Mouse (Mus musculus): Measurements from ENCODE around the gene Cntfr. TPM values are rescaled to one million over a fixed set of nuclear protein-coding genes. Genes with fewer than 3 reads are reported as not detected.

Gene Cntfr
- polyA plus RNA-seq, 1 experiment from 2014 or later: 10.1 TPM

DNA sequence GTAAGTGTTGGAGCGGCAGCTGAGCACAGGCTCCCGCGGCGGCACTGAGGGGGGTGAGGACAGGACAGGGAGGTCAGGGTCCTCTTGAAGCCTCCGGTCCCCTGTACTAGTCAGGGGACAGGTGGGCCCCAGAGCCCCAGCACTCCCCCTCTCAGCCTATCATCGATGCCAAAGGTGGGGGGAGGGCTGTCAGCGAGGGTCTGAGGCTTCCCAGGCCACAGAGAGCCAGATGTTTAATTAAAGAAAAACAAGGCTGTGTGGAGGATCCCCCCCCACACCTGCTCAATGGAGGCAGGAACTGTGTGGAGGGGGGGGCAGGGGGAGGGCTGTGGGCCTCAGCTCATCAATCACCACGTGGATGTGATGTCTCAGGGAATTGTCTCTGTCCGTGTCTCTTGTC is 33.3 kb downstream of the Cntfr start:
- no peaks in the 10 kb centered on the region for H3K9me3 ChIP-seq (replicated peaks; ENCODE audit: control insufficient read depth, low read length)
- H3K4me3 ChIP-seq (replicated peaks; ENCODE audit: low read length): no peak overlapping the region
- no peaks in the 10 kb centered on the region for H3K27me3 ChIP-seq (ENCODE audit: control insufficient read depth, insufficient read depth, low read length)
- 34% methylated on average over 9 of the region's 9 CpGs for WGBS
- no peaks in the 10 kb centered on the region for H3K36me3 ChIP-seq (ENCODE audit: control insufficient read depth, insufficient read depth, low read length)
- no peak overlapping the region for H3K4me2 ChIP-seq (ENCODE audit: low read depth, low read length)
- no peak overlapping the region for H3K9ac ChIP-seq (ENCODE audit: low read length)
- 0 out of 2 replicates have a peak, but pooled peaks have one; percentile 7 for ATAC-seq (ENCODE audit: insufficient read depth, low FRiP score)
- H3K4me1 ChIP-seq (ENCODE audit: control insufficient read depth, insufficient read depth, low read length): peaks cover 14% of the 10 kb centered on the region
- no peak overlapping the region for H3K27ac ChIP-seq (ENCODE audit: low read length)

DNA sequence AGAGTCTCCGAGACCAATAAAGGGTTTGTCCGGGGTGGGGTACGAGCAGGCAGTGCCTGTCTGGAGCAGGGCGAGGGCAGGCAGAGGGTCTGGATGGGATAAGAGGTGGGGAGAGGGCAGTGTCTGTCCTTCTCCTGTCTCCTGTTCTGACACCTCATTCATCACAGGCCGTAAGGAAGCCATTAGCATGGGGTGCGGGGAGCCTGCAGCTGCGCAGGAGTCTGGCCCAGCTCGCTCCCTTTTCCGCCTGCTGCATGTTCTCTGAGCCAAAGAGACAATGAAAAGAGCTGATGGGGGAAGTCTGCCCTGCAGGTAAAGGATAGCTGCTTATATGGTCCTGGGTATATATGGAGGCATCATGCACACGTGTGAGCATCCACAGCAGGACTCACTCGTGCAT is 34.2 kb downstream of the Cntfr start:
- Histone ChIP-seq H3K4me1 (ENCODE audit: control insufficient read depth, insufficient read depth, low read length) (peaks cover 14% of the 10 kb centered on the region), H3K9ac (ENCODE audit: low read length) (no peak overlapping the region), H3K4me2 (ENCODE audit: low read depth, low read length) (no peak overlapping the region), H3K36me3 (ENCODE audit: control insufficient read depth, insufficient read depth, low read length) (no peaks in the 10 kb centered on the region), H3K27ac (ENCODE audit: low read length) (no peak overlapping the region), H3K9me3 (replicated peaks; ENCODE audit: control insufficient read depth, low read length) (no peaks in the 10 kb centered on the region), H3K4me3 (replicated peaks; ENCODE audit: low read length) (no peak overlapping the region), H3K27me3 (ENCODE audit: control insufficient read depth, insufficient read depth, low read length) (no peaks in the 10 kb centered on the region)
- ATAC-seq (ENCODE audit: insufficient read depth, low FRiP score): no peak
- WGBS: 61% methylated on average over 11 of the region's 11 CpGs

GRCm38 (mm10) chr4:41660851-41661430 is 35.9 kb downstream of the Cntfr start:
- H3K9me3 ChIP-seq (replicated peaks; ENCODE audit: control insufficient read depth, low read length): no peaks in the 10 kb centered on the region
- no peak overlapping the region for H3K4me2 ChIP-seq (ENCODE audit: low read depth, low read length)
- no peaks in the 10 kb centered on the region for H3K27me3 ChIP-seq (ENCODE audit: control insufficient read depth, insufficient read depth, low read length)
- no peak overlapping the region for H3K4me3 ChIP-seq (replicated peaks; ENCODE audit: low read length)
- ATAC-seq (ENCODE audit: insufficient read depth, low FRiP score): no peak
- WGBS: 32% methylated on average over 11 of the region's 11 CpGs
- H3K36me3 ChIP-seq (ENCODE audit: control insufficient read depth, insufficient read depth, low read length): no peaks in the 10 kb centered on the region
- no peak overlapping the region for H3K27ac ChIP-seq (ENCODE audit: low read length)
- H3K9ac ChIP-seq (ENCODE audit: low read length): no peak overlapping the region
- peaks cover 14% of the 10 kb centered on the region for H3K4me1 ChIP-seq (ENCODE audit: control insufficient read depth, insufficient read depth, low read length)

DNA sequence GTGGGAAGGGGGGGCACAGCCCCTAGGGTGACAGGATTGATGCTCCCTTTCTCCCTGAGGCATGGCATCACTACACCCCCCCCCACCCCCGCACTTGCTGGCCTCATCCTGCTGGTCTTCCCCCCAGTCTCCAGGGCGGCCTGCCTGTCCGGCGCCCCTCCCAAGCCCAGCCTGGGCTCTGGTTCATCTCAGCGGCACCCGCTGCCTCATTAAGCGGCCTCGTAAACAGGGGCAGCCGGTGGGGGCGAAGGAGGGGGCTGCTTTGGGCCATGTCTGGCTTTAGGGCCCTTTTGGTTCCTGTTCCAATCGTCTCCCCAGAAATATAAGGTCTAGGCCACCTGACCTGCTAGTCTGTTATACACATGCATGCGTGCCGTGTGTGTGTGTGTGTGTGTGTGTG is 37.3 kb downstream of the Cntfr start:
- Histone ChIP-seq H3K9ac (ENCODE audit: low read length) (no peak overlapping the region), H3K27me3 (ENCODE audit: control insufficient read depth, insufficient read depth, low read length) (no peaks in the 10 kb centered on the region), H3K36me3 (ENCODE audit: control insufficient read depth, insufficient read depth, low read length) (no peaks in the 10 kb centered on the region), H3K9me3 (replicated peaks; ENCODE audit: control insufficient read depth, low read length) (no peaks in the 10 kb centered on the region), H3K27ac (ENCODE audit: low read length) (no peak overlapping the region), H3K4me3 (replicated peaks; ENCODE audit: low read length) (no peak overlapping the region), H3K4me1 (ENCODE audit: control insufficient read depth, insufficient read depth, low read length) (peaks cover 3% of the 10 kb centered on the region), H3K4me2 (ENCODE audit: low read depth, low read length) (no peak overlapping the region)
- 72% methylated on average over 13 of the region's 13 CpGs for WGBS
- ATAC-seq (ENCODE audit: insufficient read depth, low FRiP score): no peak

DNA sequence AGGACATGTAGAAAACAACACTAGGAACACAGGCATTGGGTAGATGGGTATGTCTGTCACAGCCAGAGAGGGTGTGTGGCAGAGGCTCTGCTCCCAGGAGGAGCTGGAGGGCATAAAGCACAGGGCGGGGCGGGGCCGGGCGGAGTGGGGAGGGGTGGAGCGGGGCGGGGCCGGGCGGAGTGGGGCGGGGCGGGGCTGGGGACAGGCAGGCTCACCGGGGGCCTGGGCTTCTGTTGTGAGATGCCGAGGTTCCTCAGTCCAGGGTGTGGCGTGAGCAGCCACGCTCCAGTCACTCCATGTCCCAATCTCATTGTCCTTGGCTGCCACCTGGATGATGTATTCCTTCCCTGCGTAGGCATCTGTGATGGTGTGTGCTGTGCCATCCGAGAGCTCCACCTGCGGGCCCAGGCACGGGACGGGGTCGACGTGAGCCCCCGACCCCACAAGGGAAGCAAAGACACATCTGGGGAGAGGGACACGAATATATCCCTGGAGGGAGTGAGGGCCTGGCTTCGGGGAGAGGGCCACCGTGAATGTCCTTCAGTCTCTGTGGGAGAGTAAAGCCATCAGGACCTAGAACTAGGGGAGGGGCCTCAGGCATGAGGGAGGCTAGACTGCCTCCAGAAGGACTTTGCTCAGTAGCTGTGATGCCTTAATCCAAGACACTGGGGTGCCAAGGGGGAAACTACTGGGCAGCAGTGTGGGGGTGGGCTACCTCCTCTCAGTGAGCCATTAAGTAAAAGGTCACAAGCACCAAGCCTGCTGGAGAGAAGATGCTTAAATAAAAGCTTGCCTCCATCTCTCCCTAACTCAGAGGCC is 38.1 kb downstream of the Cntfr start:
- Histone ChIP-seq H3K4me3 (replicated peaks; ENCODE audit: low read length) (no peak overlapping the region), H3K27me3 (ENCODE audit: control insufficient read depth, insufficient read depth, low read length) (no peaks in the 10 kb centered on the region), H3K9me3 (replicated peaks; ENCODE audit: control insufficient read depth, low read length) (no peaks in the 10 kb centered on the region), H3K4me1 (ENCODE audit: control insufficient read depth, insufficient read depth, low read length) (no peaks in the 10 kb centered on the region), H3K36me3 (ENCODE audit: control insufficient read depth, insufficient read depth, low read length) (no peaks in the 10 kb centered on the region), H3K4me2 (ENCODE audit: low read depth, low read length) (no peak overlapping the region), H3K9ac (ENCODE audit: low read length) (no peak overlapping the region), H3K27ac (ENCODE audit: low read length) (no peak overlapping the region)
- WGBS: 26% methylated on average over 25 of the region's 25 CpGs
- peak; percentile 24 for ATAC-seq (ENCODE audit: insufficient read depth, low FRiP score)

GRCm38 (mm10) chr4:41655525-41655924 is 41.4 kb downstream of the Cntfr start:
- Histone ChIP-seq H3K4me2 (ENCODE audit: low read depth, low read length) (no peak overlapping the region), H3K4me1 (ENCODE audit: control insufficient read depth, insufficient read depth, low read length) (no peaks in the 10 kb centered on the region), H3K9me3 (replicated peaks; ENCODE audit: control insufficient read depth, low read length) (no peaks in the 10 kb centered on the region), H3K27ac (ENCODE audit: low read length) (no peak overlapping the region), H3K36me3 (ENCODE audit: control insufficient read depth, insufficient read depth, low read length) (no peaks in the 10 kb centered on the region), H3K27me3 (ENCODE audit: control insufficient read depth, insufficient read depth, low read length) (no peaks in the 10 kb centered on the region), H3K4me3 (replicated peaks; ENCODE audit: low read length) (no peak overlapping the region), H3K9ac (ENCODE audit: low read length) (no peak overlapping the region)
- no peak for ATAC-seq (ENCODE audit: insufficient read depth, low FRiP score)
- WGBS: 81% methylated on average over 2 of the region's 2 CpGs

DNA sequence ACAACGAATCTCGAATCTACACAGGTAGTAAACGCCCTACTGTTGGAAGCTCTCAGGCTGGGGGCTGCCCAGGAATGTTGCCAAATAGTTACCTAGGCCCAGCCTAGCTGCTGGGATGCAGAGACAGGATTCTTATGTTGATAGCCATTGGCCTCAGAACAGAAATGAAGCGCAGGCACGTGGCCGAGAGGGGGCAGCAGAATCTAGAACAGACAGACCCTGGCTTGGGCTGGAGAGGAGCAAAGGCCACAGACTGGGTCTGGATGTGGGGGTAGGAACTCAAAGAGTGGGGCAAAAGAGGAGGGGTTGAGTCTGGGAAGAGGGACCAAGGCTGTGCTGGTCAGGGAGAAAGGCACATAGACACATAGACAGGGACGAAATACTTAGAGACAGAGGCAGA is 42.7 kb downstream of the Cntfr start:
- WGBS: 19% methylated on average over 7 of the region's 7 CpGs
- no peak for ATAC-seq (ENCODE audit: insufficient read depth, low FRiP score)

GRCm38 (mm10) chr4:41653730-41654129 is 43.2 kb downstream of the Cntfr start:
- Histone ChIP-seq H3K4me1 (ENCODE audit: control insufficient read depth, insufficient read depth, low read length) (no peaks in the 10 kb centered on the region), H3K27ac (ENCODE audit: low read length) (no peak overlapping the region), H3K4me2 (ENCODE audit: low read depth, low read length) (no peak overlapping the region), H3K36me3 (ENCODE audit: control insufficient read depth, insufficient read depth, low read length) (no peaks in the 10 kb centered on the region), H3K27me3 (ENCODE audit: control insufficient read depth, insufficient read depth, low read length) (no peaks in the 10 kb centered on the region), H3K4me3 (replicated peaks; ENCODE audit: low read length) (no peak overlapping the region), H3K9ac (ENCODE audit: low read length) (no peak overlapping the region), H3K9me3 (replicated peaks; ENCODE audit: control insufficient read depth, low read length) (no peaks in the 10 kb centered on the region)
- ATAC-seq (ENCODE audit: insufficient read depth, low FRiP score): no peak
- 59% methylated on average over 6 of the region's 6 CpGs for WGBS

More for the DNA sequence above, 42.7 kb downstream of the Cntfr start:
- H3K36me3 ChIP-seq (ENCODE audit: control insufficient read depth, insufficient read depth, low read length): no peaks in the 10 kb centered on the region
- no peak overlapping the region for H3K4me3 ChIP-seq (replicated peaks; ENCODE audit: low read length)
- no peak overlapping the region for H3K27ac ChIP-seq (ENCODE audit: low read length)
- H3K4me1 ChIP-seq (ENCODE audit: control insufficient read depth, insufficient read depth, low read length): no peaks in the 10 kb centered on the region
- no peaks in the 10 kb centered on the region for H3K9me3 ChIP-seq (replicated peaks; ENCODE audit: control insufficient read depth, low read length)
- no peak overlapping the region for H3K4me2 ChIP-seq (ENCODE audit: low read depth, low read length)
- no peak overlapping the region for H3K9ac ChIP-seq (ENCODE audit: low read length)
- no peaks in the 10 kb centered on the region for H3K27me3 ChIP-seq (ENCODE audit: control insufficient read depth, insufficient read depth, low read length)

GRCm38 (mm10) chr4:41653296-41653695 is 43.6 kb downstream of the Cntfr start:
- no peaks in the 10 kb centered on the region for H3K4me1 ChIP-seq (ENCODE audit: control insufficient read depth, insufficient read depth, low read length)
- H3K27me3 ChIP-seq (ENCODE audit: control insufficient read depth, insufficient read depth, low read length): no peaks in the 10 kb centered on the region
- WGBS: 43% methylated on average over 6 of the region's 6 CpGs
- H3K4me3 ChIP-seq (replicated peaks; ENCODE audit: low read length): no peak overlapping the region
- no peak overlapping the region for H3K4me2 ChIP-seq (ENCODE audit: low read depth, low read length)
- H3K9me3 ChIP-seq (replicated peaks; ENCODE audit: control insufficient read depth, low read length): no peaks in the 10 kb centered on the region
- no peak overlapping the region for H3K27ac ChIP-seq (ENCODE audit: low read length)
- no peak for ATAC-seq (ENCODE audit: insufficient read depth, low FRiP score)
- no peak overlapping the region for H3K9ac ChIP-seq (ENCODE audit: low read length)
- H3K36me3 ChIP-seq (ENCODE audit: control insufficient read depth, insufficient read depth, low read length): no peaks in the 10 kb centered on the region
